Mouse (Mus musculus): ENCODE data around the gene Pyroxd1. TPM values are rescaled to one million over a fixed set of nuclear protein-coding genes. Genes with fewer than 3 reads are reported as not detected.

Gene Pyroxd1
- total and polyA plus RNA-seq, 3 experiments: 6.5 to 7.5 TPM; not detected in 1

DNA sequence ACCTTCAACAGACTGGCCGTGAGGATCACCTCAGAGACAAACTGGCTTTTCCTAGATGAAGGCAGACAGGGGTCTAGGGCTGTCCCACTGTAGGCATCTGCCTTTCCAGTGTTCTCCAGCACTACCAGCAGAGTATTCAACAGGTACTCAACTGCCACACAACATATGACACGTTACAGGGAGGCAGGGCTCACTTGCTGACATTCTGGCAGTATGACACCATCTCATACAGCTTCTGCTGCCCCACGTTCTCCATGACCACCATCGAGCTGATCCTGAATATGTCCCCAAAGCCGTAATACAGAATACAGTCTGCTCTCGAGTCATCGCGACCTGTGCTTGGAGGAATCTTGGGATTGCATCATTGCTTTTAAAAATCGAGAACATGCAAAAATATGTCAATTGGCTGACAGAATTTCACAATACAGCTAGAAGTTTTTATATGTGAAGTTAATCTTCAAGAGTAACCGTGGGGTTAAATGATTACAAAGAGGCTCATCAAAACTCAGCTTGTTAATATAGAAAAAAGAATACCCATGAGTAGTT lies 21.1 kb downstream of the Pyroxd1 start:
- H3K9me3 ChIP-seq (replicated peaks; ENCODE audit: insufficient read depth, low read length): no peaks in the 10 kb centered on the region

DNA sequence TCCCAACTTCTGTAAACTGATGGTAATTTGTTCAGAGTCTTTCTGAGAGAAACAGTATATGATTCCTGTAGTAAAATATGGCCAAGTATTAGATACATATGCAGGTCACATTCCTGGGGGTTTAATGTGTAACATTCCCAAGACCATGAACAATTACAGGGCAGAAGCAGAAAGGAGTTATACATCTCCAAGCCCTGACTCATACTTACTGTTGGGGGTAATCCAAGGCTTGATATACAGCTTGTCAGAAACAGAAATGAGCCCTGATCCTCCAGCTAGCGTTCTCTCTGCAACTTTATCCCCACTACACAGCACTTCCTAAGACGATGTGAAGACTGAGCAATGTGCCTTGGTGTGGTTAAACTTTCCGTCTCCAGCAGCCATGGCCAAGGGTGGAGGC lies 22.1 kb downstream of the Pyroxd1 start:
- no peak for DNase-seq (ENCODE audit: low read depth, low spot score)
- peaks cover 0 to 24% of the 10 kb centered on the region in 2 experiments; a peak in 2 of 4 replicates for H3K36me3 ChIP-seq (ENCODE audit: control insufficient read depth in 1 of 2, insufficient read depth in 2 of 2, low read length in 2 of 2)
- no peaks in the 10 kb centered on the region for H3K27me3 ChIP-seq (ENCODE audit: control insufficient read depth in 1 of 2, insufficient read depth in 2 of 2, low read length in 2 of 2)
- TF ChIP-seq POLR2AphosphoS2 (IDR thresholded peaks at IDR 0.05; ENCODE audit: low read length): no peak
- no peak for TF ChIP-seq TBP (IDR thresholded peaks at IDR 0.05; ENCODE audit: low read depth, low read length)
- TF ChIP-seq TAL1 (IDR thresholded peaks at IDR 0.05; ENCODE audit: low read length): no peak
- TF ChIP-seq MEF2A (IDR thresholded peaks at IDR 0.05; ENCODE audit: extremely low read depth, insufficient replicate concordance, low read depth, low read length, poor library complexity, severe bottlenecking): no peak
- no peak for TF ChIP-seq SIN3A (IDR thresholded peaks at IDR 0.05; ENCODE audit: low read length)
- TF ChIP-seq CTCF (IDR thresholded peaks at IDR 0.05 in 2 of 3, conservative IDR thresholded peaks at IDR 0.05 in 1 of 3; ENCODE audit: control insufficient read depth in 1 of 3, insufficient read depth in 1 of 3, low read depth in 2 of 3, low read length in 3 of 3, poor library complexity in 1 of 3, severe bottlenecking in 1 of 3): no peak
- TF ChIP-seq MAZ (IDR thresholded peaks at IDR 0.05; ENCODE audit: low read depth, low read length): no peak
- TF ChIP-seq ZKSCAN1 (IDR thresholded peaks at IDR 0.05; ENCODE audit: low read depth, low read length): no peak
- no peak for TF ChIP-seq CHD1 (IDR thresholded peaks at IDR 0.05; ENCODE audit: low read depth, low read length)
- no peak for TF ChIP-seq UBTF (IDR thresholded peaks at IDR 0.05; ENCODE audit: borderline replicate concordance, insufficient read depth, low read depth, low read length)
- TF ChIP-seq HCFC1 (IDR thresholded peaks at IDR 0.05; ENCODE audit: low read depth, low read length): no peak
- H3K4me3 ChIP-seq (ENCODE audit: control insufficient read depth in 1 of 2, insufficient read depth in 1 of 2, low read depth in 2 of 2, low read length in 2 of 2): no peak overlapping the region
- H3K79me2 ChIP-seq (ENCODE audit: control insufficient read depth, insufficient read depth, low read length, poor library complexity): no peaks in the 10 kb centered on the region
- H3K9me3 ChIP-seq (replicated peaks; ENCODE audit: insufficient read depth, low read length): no peaks in the 10 kb centered on the region
- H3K9ac ChIP-seq (ENCODE audit: control insufficient read depth, low read depth, low read length, poor library complexity, severe bottlenecking): no peak overlapping the region
- no peaks in the 10 kb centered on the region for H3K4me1 ChIP-seq (ENCODE audit: control insufficient read depth in 1 of 2, insufficient read depth in 2 of 2, low read length in 2 of 2)
- H3K27ac ChIP-seq (ENCODE audit: control insufficient read depth, low read depth, low read length): no peak overlapping the region

More for the DNA sequence above, 21.1 kb downstream of the Pyroxd1 start:
- Histone ChIP-seq H3K27me3 (ENCODE audit: control insufficient read depth in 1 of 2, insufficient read depth in 2 of 2, low read length in 2 of 2) (no peaks in the 10 kb centered on the region), H3K79me2 (ENCODE audit: control insufficient read depth, insufficient read depth, low read length, poor library complexity) (no peaks in the 10 kb centered on the region), H3K4me1 (ENCODE audit: control insufficient read depth in 1 of 2, insufficient read depth in 2 of 2, low read length in 2 of 2) (no peaks in the 10 kb centered on the region), H3K36me3 (ENCODE audit: control insufficient read depth in 1 of 2, insufficient read depth in 2 of 2, low read length in 2 of 2) (peaks cover 0 to 27% of the 10 kb centered on the region in 2 experiments; a peak in 2 of 4 replicates), H3K9ac (ENCODE audit: control insufficient read depth, low read depth, low read length, poor library complexity, severe bottlenecking) (no peak overlapping the region), H3K27ac (ENCODE audit: control insufficient read depth, low read depth, low read length) (no peak overlapping the region), H3K4me3 (ENCODE audit: control insufficient read depth in 1 of 2, insufficient read depth in 1 of 2, low read depth in 2 of 2, low read length in 2 of 2) (no peak overlapping the region)
- TF ChIP-seq CTCF (IDR thresholded peaks at IDR 0.05 in 2 of 3, conservative IDR thresholded peaks at IDR 0.05 in 1 of 3; ENCODE audit: control insufficient read depth in 1 of 3, insufficient read depth in 1 of 3, low read depth in 2 of 3, low read length in 3 of 3, poor library complexity in 1 of 3, severe bottlenecking in 1 of 3) (no peak), ZNF384 (IDR thresholded peaks at IDR 0.05; ENCODE audit: low read depth, low read length) (no peak), USF2 (IDR thresholded peaks at IDR 0.05; ENCODE audit: borderline replicate concordance in 1 of 2, insufficient read depth in 1 of 2, low read depth in 1 of 2, low read length in 2 of 2) (no peak), CHD2 (IDR thresholded peaks at IDR 0.05; ENCODE audit: low read length) (no peak), NELFE (IDR thresholded peaks at IDR 0.05; ENCODE audit: low read depth, low read length) (no peak), POLR2AphosphoS5 (IDR thresholded peaks at IDR 0.05; ENCODE audit: borderline replicate concordance, low read depth, low read length) (no peak), RCOR1 (IDR thresholded peaks at IDR 0.05; ENCODE audit: low read depth, low read length) (no peak), USF1 (IDR thresholded peaks at IDR 0.05; ENCODE audit: low read depth, low read length) (no peak), E2F4 (IDR thresholded peaks at IDR 0.05; ENCODE audit: borderline replicate concordance, low read depth, low read length) (no peak), ZKSCAN1 (IDR thresholded peaks at IDR 0.05; ENCODE audit: low read depth, low read length) (no peak), TCF12 (IDR thresholded peaks at IDR 0.05; ENCODE audit: low read depth, low read length) (no peak), ETS1 (IDR thresholded peaks at IDR 0.05; ENCODE audit: low read depth, low read length) (no peak)
- DNase-seq (ENCODE audit: low read depth, low spot score): no peak

All from MEL (cell line).